Mouse (Mus musculus) hindbrain, embryonic 14.5 days (tissue): ENCODE data around the gene 2200002D01Rik. TPM values are rescaled to one million over a fixed set of nuclear protein-coding genes. Genes with fewer than 3 reads are reported as not detected.
"Not testable (repeated sequence)": the region's sequence is repeated elsewhere in the genome, so short reads cannot be mapped to it uniquely, and the experiment has no call there.

ENCODE experiments used
- ATAC-seq: fragments of 200-750 bp; cut with Nextera tagmentation; 2 replicates; pipeline ENCODE4 v1.8.0; 2017; ENCODE audit warnings: moderate number of reproducible peaks, mild to moderate bottlenecking, moderate TSS enrichment, moderate library complexity; ENCODE audit not compliant: low FRiP score
- DNase-seq: peaks from one replicate; pipeline ENCODE4 v3.0.0-alpha.2; 2015; ENCODE audit warnings: low spot score
- H3K27ac ChIP-seq: fragments of 300-500 bp; sonication (generic); 2 replicates; pipeline ENCODE4 v1.5.1; 2014; ENCODE audit warnings: mild to moderate bottlenecking, moderate library complexity
- H3K27me3 ChIP-seq: fragments of 300-500 bp; sonication (generic); 2 replicates; pipeline ENCODE4 v1.6.1; 2014; ENCODE audit warnings: mild to moderate bottlenecking, low read length, mixed read lengths; ENCODE audit not compliant: control insufficient read depth, insufficient read depth
- H3K36me3 ChIP-seq: fragments of 300-500 bp; sonication (generic); replicated peaks from 2 replicates; pipeline ENCODE4 v1.6.1; 2014; ENCODE audit not compliant: control insufficient read depth, insufficient read depth
- H3K4me1 ChIP-seq: fragments of 300-500 bp; sonication (generic); replicated peaks from 2 replicates; pipeline ENCODE4 v1.6.1; 2014; ENCODE audit warnings: antibody characterized with exemption, low read length, mixed read lengths; ENCODE audit not compliant: control insufficient read depth, insufficient read depth
- H3K4me2 ChIP-seq: fragments of 300-500 bp; sonication (generic); replicated peaks from 2 replicates; pipeline ENCODE4 v1.6.1; 2014; ENCODE audit warnings: mild to moderate bottlenecking, moderate library complexity
- H3K4me3 ChIP-seq: fragments of 300-500 bp; sonication (generic); replicated peaks from 2 replicates; pipeline ENCODE4 v1.5.1; 2014; ENCODE audit warnings: mild to moderate bottlenecking, low read length
- H3K9ac ChIP-seq: fragments of 300-500 bp; sonication (generic); 2 replicates; pipeline ENCODE4 v1.6.1; 2014
- H3K9me3 ChIP-seq: fragments of 300-500 bp; sonication (generic); 2 replicates; pipeline ENCODE4 v1.6.1; 2016; ENCODE audit warnings: low read length; ENCODE audit not compliant: control insufficient read depth
- WGBS: fragments of 180-500 bp; shearing (Covaris S2); extraction: QIAGEN DNeasy Blood & Tissue Kit; methylation state at CpG from one replicate; pipeline ENCODE4 v1.1.7; 2014; 5-methylcytosine and 5-hydroxymethylcytosine counted together
- polyA plus RNA-seq: library from polyadenylated mRNA; unstranded; fragments of >200 nt; fragmentation: Nextera tagmentation; extraction: Ambion mirVana; gene quantifications from 2 replicates; pipeline ENCODE4 v1.2.1, GENCODE M21; 2014

2200002D01Rik gene
- polyA plus RNA-seq, 1 experiment from 2014 or later: 0.67 TPM

- ATAC-seq (peak; percentile 82), DNase-seq (peak; percentile 60)
- H3K9me3 ChIP-seq: no peaks in the 10 kb centered on the region
- no peaks in the 10 kb centered on the region for H3K36me3 ChIP-seq
- peak within 1 kb of the TSS; percentile 53 for H3K4me2 ChIP-seq
- peak within 1 kb of the TSS; percentile 11; the same call in 1 of the 2 replicates for H3K9ac ChIP-seq
- H3K4me1 ChIP-seq: 0 out of 2 replicates have a peak, but pooled peaks cover 7% of the 10 kb centered on the region
- 2% methylated on average over 20 of the region's 20 CpGs for WGBS
- H3K4me3 ChIP-seq: peak within 1 kb of the TSS; percentile 18
- H3K27ac ChIP-seq: no peak within 1 kb of the TSS
- peaks cover 10% of the 10 kb centered on the region; the same call in 1 of the 2 replicates for H3K27me3 ChIP-seq
Measured at GRCm38 (mm10) chr7:29213675-29214082, 34.6 kb downstream of the 2200002D01Rik start, which contains the start of gene Catsperg1. Gene Catsperg1, minus strand, starts transcription at chr7:29214035.

- H3K9me3 ChIP-seq, H3K27ac ChIP-seq: not testable (repeated sequence)
- H3K4me3 ChIP-seq: peak overlapping the region; percentile 18
Measured at GRCm38 (mm10) chr7:29212775-29213560, 35.3 kb downstream of the 2200002D01Rik start.

GRCm38 (mm10) chr7:29212199-29212765, 36.0 kb downstream of the 2200002D01Rik start:
- Histone ChIP-seq H3K4me2 (peak overlapping the region; percentile 53), H3K27me3 (peaks cover 10% of the 10 kb centered on the region; the same call in 1 of the 2 replicates), H3K4me3 (no peak overlapping the region), H3K4me1 (0 out of 2 replicates have a peak, but pooled peaks cover 7% of the 10 kb centered on the region), H3K9me3 (no peaks in the 10 kb centered on the region), H3K27ac (no peak overlapping the region), H3K36me3 (no peaks in the 10 kb centered on the region), H3K9ac (no peak overlapping the region)
- 14% methylated on average over 26 of the region's 26 CpGs for WGBS
- ATAC-seq (no peak), DNase-seq (no peak)

More at GRCm38 (mm10) chr7:29212775-29213560, 35.3 kb downstream of the 2200002D01Rik start:
- not testable (repeated sequence) for H3K4me1 ChIP-seq, H3K36me3 ChIP-seq, DNase-seq, ATAC-seq
- Histone ChIP-seq H3K27me3 (peaks cover 10% of the 10 kb centered on the region; the same call in 1 of the 2 replicates), H3K4me2 (peak overlapping the region; percentile 53), H3K9ac (peak overlapping the region; percentile 11; the same call in 1 of the 2 replicates)
- 18% methylated on average over 40 of the region's 40 CpGs for WGBS

GRCm38 (mm10) chr7:29211415-29212198, 36.7 kb downstream of the 2200002D01Rik start:
- Histone ChIP-seq H3K9me3 (no peaks in the 10 kb centered on the region), H3K4me2 (peak overlapping the region; percentile 48), H3K27ac (no peak overlapping the region), H3K36me3 (no peaks in the 10 kb centered on the region), H3K4me1 (0 out of 2 replicates have a peak, but pooled peaks cover 7% of the 10 kb centered on the region), H3K27me3 (peaks cover 10% of the 10 kb centered on the region; the same call in 1 of the 2 replicates), H3K4me3 (peak overlapping the region; percentile 30), H3K9ac (0 out of 2 replicates have a peak overlapping the region, but pooled peaks have one; percentile 26)
- 5% methylated on average over 34 of the region's 34 CpGs for WGBS
- DNase-seq (peak; percentile 55), ATAC-seq (peak; percentile 41; the same call in 1 of the 2 replicates)

- not testable (repeated sequence) for H3K36me3 ChIP-seq, H3K4me1 ChIP-seq, H3K9me3 ChIP-seq, DNase-seq, H3K27ac ChIP-seq, H3K9ac ChIP-seq
- 0 out of 2 replicates have a peak, but pooled peaks have one; percentile 13 for ATAC-seq
- WGBS: 34% methylated on average over 15 of the region's 15 CpGs
- peak overlapping the region; percentile 48 for H3K4me2 ChIP-seq
- peak overlapping the region; percentile 30; the same call in 1 of the 2 replicates for H3K4me3 ChIP-seq
- peaks cover 10% of the 10 kb centered on the region; the same call in 1 of the 2 replicates for H3K27me3 ChIP-seq
Measured at GRCm38 (mm10) chr7:29211013-29211412, 37.3 kb downstream of the 2200002D01Rik start.

GRCm38 (mm10) chr7:29202577-29202976, 45.7 kb downstream of the 2200002D01Rik start:
- H3K9ac ChIP-seq: no peak overlapping the region
- H3K36me3 ChIP-seq: no peaks in the 10 kb centered on the region
- H3K4me1 ChIP-seq: no peaks in the 10 kb centered on the region
- 88% methylated on average over 6 of the region's 6 CpGs for WGBS
- DNase-seq (no peak), ATAC-seq (no peak)
- no peaks in the 10 kb centered on the region for H3K27me3 ChIP-seq
- H3K4me2 ChIP-seq: no peak overlapping the region
- H3K9me3 ChIP-seq: no peaks in the 10 kb centered on the region
- no peak overlapping the region for H3K4me3 ChIP-seq
- H3K27ac ChIP-seq: no peak overlapping the region

Other genes with a start within 250 kb of the 2200002D01Rik start
- 5.1 and 7.6 TPM in 2 replicates for gene Ryr1, start 123.3 kb downstream of the 2200002D01Rik start, polyA plus RNA-seq
- 0.91 and 1.1 TPM in 2 replicates for gene Rasgrp4, start 113.6 kb downstream of the 2200002D01Rik start, polyA plus RNA-seq
- 25.8 and 32.8 TPM in 2 replicates for gene Fam98c, start 92.2 kb downstream of the 2200002D01Rik start, polyA plus RNA-seq
- 0.36 and 1.0 TPM in 2 replicates for gene Ggn, start 78.3 kb downstream of the 2200002D01Rik start, polyA plus RNA-seq
- 10.3 and 10.5 TPM in 2 replicates for gene Spred3, start 78.1 kb downstream of the 2200002D01Rik start, polyA plus RNA-seq
- 295 and 302 TPM in 2 replicates for gene Psmd8, start 67.8 kb downstream of the 2200002D01Rik start, polyA plus RNA-seq
- 2.6 and 3.3 TPM in 2 replicates for gene Catsperg1, start 34.4 kb downstream of the 2200002D01Rik start, polyA plus RNA-seq
- 0.66 and 0.78 TPM in 2 replicates for gene Kcnk6, start 16.0 kb downstream of the 2200002D01Rik start, polyA plus RNA-seq
- gene Yif1b, start 10.1 kb downstream of the 2200002D01Rik start, polyA plus RNA-seq: 96.6 and 101 TPM in 2 replicates
- gene Spint2, start 33.4 kb upstream of the 2200002D01Rik start, polyA plus RNA-seq: 71.3 and 73.2 TPM in 2 replicates
- 2.2 and 3.6 TPM in 2 replicates for gene Ppp1r14a, start 40.8 kb upstream of the 2200002D01Rik start, polyA plus RNA-seq
- gene Dpf1, start 55.5 kb upstream of the 2200002D01Rik start, polyA plus RNA-seq: 160 and 161 TPM in 2 replicates